Mouse (Mus musculus): ENCODE measurements around the gene Exoc3l. TPM values are rescaled to one million over a fixed set of nuclear protein-coding genes. Genes with fewer than 3 reads are reported as not detected.
A peak's percentile ranks its signal among the peaks of the same experiment; 100 is the strongest.

Gene Exoc3l
- polyA plus RNA-seq, 1 experiment from 2014 or later: 32.9 TPM

DNA sequence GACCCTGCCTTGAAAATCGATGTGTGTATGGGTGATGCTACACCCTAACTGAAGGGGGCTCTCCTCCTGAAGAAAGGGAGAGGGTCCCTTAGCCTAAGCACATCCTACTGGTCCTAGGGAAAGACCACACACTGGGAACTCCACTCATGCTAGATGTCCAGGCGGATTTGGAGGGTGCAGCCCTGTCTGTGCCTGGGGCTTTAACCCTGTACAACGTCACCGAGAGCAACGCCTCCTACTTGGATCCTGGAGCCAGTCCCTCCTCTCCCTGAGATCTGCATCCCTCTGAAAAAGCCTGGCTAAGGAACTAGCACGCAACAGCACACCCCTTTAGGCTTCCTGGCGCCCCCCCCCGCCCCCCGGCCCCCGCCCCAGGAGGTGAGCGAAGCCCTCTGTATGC lies 20.5 kb downstream of the Exoc3l start:
- 11% methylated on average over 11 of the region's 11 CpGs for WGBS

DNA sequence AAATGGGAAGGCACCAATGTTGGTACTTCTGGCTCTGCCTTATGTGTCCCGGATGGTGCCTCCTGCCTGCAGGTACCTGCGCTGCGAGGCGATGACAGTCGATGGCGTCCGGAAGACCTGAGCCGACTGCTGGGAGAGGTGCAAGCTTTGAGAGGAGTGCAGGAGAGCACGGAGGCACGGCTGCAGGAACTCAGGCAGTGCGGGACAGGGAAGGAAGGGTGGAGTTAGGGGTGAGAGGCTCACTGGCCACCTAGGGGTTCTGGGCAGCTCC lies 25.1 kb downstream of the Exoc3l start:
- Histone ChIP-seq H3K4me3 (0 out of 2 replicates have a peak overlapping the region, but pooled peaks have one; percentile 2), H3K27me3 (peaks cover 92% of the 10 kb centered on the region), H3K4me2 (peak overlapping the region; percentile 91), H3K27ac (no peak overlapping the region), H3K9me3 (no peaks in the 10 kb centered on the region), H3K36me3 (no peaks in the 10 kb centered on the region), H3K9ac (no peak overlapping the region), H3K4me1 (peaks cover 43% of the 10 kb centered on the region)
- no peak for ATAC-seq (ENCODE audit: borderline replicate concordance, extremely low read depth, low FRiP score, low TSS enrichment)
- WGBS: 7% methylated on average over 11 of the region's 11 CpGs

More for the DNA sequence above, 20.5 kb downstream of the Exoc3l start:
- no peak for ATAC-seq (ENCODE audit: borderline replicate concordance, extremely low read depth, low FRiP score, low TSS enrichment)
- no peak overlapping the region for H3K4me3 ChIP-seq
- no peak overlapping the region for H3K27ac ChIP-seq
- H3K9ac ChIP-seq: no peak overlapping the region
- H3K4me1 ChIP-seq: peaks cover 33% of the 10 kb centered on the region
- peaks cover 96% of the 10 kb centered on the region for H3K27me3 ChIP-seq
- H3K36me3 ChIP-seq: no peaks in the 10 kb centered on the region
- H3K9me3 ChIP-seq: no peaks in the 10 kb centered on the region
- H3K4me2 ChIP-seq: peak overlapping the region; percentile 82; the same call in 1 of the 2 replicates

DNA sequence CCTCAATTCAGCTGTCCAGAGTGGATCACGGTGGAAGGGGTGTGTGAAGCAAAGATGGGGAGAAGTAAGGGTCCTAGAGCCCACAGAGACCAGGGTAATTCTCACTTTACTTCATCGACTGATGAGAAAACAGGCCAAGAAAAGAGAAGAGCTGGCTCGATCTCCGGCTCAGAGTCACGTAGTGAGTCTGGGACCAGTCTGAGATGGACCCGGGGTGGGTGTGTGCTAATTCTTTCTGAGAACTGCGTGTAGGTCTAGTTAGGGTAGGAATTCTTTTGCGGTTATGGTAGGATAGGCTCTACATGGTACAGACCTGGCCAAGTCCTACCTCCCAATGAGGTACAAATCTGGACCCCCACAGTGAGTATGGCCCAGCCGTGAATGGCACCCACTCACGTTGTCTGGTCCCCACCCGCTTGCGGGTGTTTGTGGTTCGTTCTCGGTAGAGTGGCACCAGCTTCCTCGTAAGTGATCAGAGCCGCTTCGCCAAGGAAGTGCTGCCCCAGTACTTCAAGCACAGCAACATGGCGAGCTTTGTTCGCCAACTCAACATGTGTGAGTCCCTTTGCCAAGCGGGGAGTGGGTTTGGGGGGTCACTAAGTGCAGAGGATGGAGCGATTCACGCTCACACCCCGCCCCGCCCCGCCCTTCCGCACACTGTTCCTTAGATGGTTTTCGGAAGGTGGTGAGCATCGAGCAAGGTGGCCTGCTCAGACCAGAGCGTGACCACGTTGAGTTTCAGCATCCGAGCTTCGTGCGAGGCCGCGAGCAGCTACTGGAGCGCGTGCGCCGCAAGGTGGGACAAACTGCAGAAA lies 25.6 kb downstream of the Exoc3l start:
- Histone ChIP-seq H3K4me1 (peaks cover 39% of the 10 kb centered on the region), H3K36me3 (no peaks in the 10 kb centered on the region), H3K9ac (peak overlapping the region; percentile 28), H3K4me3 (peak overlapping the region; percentile 45), H3K27ac (no peak overlapping the region), H3K9me3 (no peaks in the 10 kb centered on the region), H3K4me2 (peak overlapping the region; percentile 91), H3K27me3 (peaks cover 86% of the 10 kb centered on the region)
- ATAC-seq (ENCODE audit: borderline replicate concordance, extremely low read depth, low FRiP score, low TSS enrichment): no peak
- 6% methylated on average over 39 of the region's 39 CpGs for WGBS

DNA sequence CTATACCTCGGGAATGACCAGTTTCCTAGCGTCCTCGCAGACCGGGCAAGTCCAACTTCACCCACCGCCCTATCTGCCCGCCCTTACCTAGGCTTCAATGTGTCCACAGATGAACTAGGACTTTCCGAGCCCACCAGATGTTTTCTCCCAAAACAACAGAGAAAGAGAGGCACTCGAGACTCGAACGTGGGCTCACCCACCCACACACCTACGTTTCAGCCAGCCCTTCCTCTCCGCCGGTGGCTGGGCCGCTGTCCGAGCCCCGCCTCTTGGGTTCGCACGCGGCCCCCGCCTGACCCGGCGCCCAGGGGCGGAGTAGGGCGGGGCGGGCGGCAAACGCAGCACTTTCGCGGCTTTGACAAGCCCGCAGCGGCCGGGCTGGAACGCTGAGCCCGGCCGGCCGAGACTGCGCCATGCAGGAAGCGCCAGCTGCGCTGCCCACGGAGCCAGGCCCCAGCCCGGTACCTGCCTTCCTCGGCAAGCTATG lies 26.4 kb downstream of the Exoc3l start, which contains the start of gene Hsf4:
Gene Hsf4, plus strand, starts transcription at position 341 of the 487 bp plus-strand sequence.
- WGBS: under 1% methylated on average over 42 of the region's 42 CpGs
- H3K4me2 ChIP-seq: peak within 1 kb of the TSS; percentile 91
- no peaks in the 10 kb centered on the region for H3K9me3 ChIP-seq
- peaks cover 44% of the 10 kb centered on the region for H3K4me1 ChIP-seq
- ATAC-seq (ENCODE audit: borderline replicate concordance, extremely low read depth, low FRiP score, low TSS enrichment): peak; percentile 33; the same call in 1 of the 2 replicates
- peaks cover 78% of the 10 kb centered on the region for H3K27me3 ChIP-seq
- H3K9ac ChIP-seq: peak within 1 kb of the TSS; percentile 28
- H3K4me3 ChIP-seq: peak within 1 kb of the TSS; percentile 45
- H3K36me3 ChIP-seq: no peaks in the 10 kb centered on the region
- H3K27ac ChIP-seq: no peak within 1 kb of the TSS

DNA sequence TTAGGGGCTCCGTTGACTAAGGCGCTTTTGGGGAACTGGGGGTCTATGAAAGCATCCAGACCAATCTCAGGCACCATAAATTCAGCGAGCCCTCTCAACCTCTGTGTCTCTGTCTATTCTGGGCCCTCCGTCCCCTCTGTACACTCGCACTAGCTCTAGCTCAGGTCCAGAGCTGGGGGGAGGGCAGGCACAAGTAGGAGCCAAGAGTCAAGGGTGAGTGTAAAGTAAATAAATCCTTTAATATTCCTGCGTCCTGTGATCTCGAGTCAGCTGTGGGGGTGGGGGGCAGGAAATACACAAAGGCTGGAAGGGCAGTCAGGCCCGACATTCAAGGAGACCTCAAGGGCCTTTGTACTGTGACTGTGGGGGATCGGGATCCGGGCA lies 26.8 kb downstream of the Exoc3l start:
- Histone ChIP-seq H3K4me1 (peaks cover 45% of the 10 kb centered on the region), H3K9ac (peak overlapping the region; percentile 28; the same call in 1 of the 2 replicates), H3K27ac (no peak overlapping the region), H3K36me3 (no peaks in the 10 kb centered on the region), H3K4me2 (peak overlapping the region; percentile 91), H3K27me3 (peaks cover 74% of the 10 kb centered on the region), H3K9me3 (no peaks in the 10 kb centered on the region), H3K4me3 (peak overlapping the region; percentile 45)
- 3% methylated on average over 10 of the region's 10 CpGs for WGBS
- ATAC-seq (ENCODE audit: borderline replicate concordance, extremely low read depth, low FRiP score, low TSS enrichment): peak; percentile 16; the same call in 1 of the 2 replicates

DNA sequence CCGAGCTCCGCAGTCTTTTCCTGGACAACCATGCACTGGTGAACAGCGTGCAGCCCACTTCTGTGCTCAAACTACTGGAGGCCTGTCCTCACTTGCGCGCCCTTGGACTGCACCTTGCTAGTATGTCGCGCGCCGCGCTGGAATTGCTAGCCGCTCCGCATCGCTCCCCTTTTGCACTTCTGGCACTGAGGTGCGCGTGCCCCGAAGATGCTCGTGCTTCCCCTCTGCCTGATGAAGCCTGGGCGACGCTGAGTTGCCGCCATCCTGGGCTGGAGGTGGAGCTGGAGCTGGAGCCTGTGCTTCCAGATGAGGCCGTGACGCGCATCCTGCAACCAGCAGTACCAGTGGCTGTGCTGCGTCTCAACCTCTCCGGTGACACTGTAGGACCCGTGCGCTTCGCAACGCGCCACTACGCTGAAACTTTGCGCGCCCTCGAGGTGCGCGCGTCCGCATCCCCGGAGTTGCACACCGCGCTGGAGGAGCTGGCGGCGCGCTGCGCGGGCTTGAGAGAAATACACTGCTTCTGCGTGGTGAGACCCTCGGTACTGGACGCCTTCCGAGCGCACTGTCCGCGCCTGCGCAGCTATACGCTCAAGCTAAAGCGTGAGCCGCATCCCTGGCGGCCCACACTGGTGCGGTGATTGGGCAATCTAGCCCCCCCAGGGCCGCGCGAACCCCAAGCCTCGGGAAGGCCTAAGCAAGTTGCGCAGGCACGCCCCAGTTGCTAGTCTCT lies 27.4 kb downstream of the Exoc3l start:
- H3K36me3 ChIP-seq: no peaks in the 10 kb centered on the region
- H3K27ac ChIP-seq: no peak overlapping the region
- H3K4me2 ChIP-seq: peak overlapping the region; percentile 91
- no peaks in the 10 kb centered on the region for H3K9me3 ChIP-seq
- 1% methylated on average over 65 of the region's 65 CpGs for WGBS
- H3K27me3 ChIP-seq: peaks cover 70% of the 10 kb centered on the region
- peaks cover 49% of the 10 kb centered on the region for H3K4me1 ChIP-seq
- peak overlapping the region; percentile 28 for H3K9ac ChIP-seq
- ATAC-seq (ENCODE audit: borderline replicate concordance, extremely low read depth, low FRiP score, low TSS enrichment): peak; percentile 32; the same call in 1 of the 2 replicates
- H3K4me3 ChIP-seq: peak overlapping the region; percentile 45

DNA sequence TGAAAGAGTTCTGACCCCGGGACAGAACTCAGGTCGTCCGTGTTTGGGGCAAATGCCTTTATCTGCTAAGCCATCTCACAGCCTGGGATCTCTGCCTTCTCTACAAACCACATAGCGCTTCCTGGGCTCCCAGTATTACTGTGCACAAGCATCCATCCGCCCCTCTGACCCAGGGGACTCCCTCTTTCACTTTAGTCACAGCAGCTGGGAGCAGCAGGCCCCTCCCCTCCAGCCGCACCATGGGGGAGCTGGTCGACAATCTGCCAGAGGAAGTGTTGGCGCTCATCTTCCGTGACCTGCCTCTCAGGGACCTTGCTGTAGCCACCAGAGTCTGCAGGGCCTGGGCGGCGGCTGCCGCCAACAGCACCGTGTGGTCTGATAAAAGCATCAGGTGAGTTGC lies 29.1 kb downstream of the Exoc3l start:
- Histone ChIP-seq H3K36me3 (no peaks in the 10 kb centered on the region), H3K9ac (no peak overlapping the region), H3K27me3 (peaks cover 62% of the 10 kb centered on the region), H3K4me2 (no peak overlapping the region), H3K27ac (no peak overlapping the region), H3K9me3 (no peaks in the 10 kb centered on the region), H3K4me1 (peaks cover 54% of the 10 kb centered on the region), H3K4me3 (no peak overlapping the region)
- no peak for ATAC-seq (ENCODE audit: borderline replicate concordance, extremely low read depth, low FRiP score, low TSS enrichment)
- WGBS: 33% methylated on average over 13 of the region's 13 CpGs

DNA sequence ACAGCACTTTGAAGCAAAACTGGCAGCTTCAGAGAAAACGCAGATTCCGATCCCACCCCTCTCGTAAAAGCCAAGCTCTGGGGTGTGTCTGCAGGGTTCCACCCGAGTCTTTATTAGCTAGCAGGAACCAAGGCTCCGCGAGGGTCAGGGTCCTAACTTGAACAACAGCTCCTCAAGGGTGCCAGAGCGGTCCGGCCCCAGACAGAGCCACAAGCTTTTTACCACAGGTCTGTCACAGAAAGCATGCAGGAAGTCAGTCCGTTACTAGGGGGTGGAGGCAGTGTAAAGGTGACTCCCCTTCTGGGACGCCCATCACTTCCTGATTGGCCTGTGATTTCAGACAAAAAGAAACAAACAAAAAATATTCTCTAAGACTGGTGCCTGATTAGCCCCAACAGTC lies 30.8 kb downstream of the Exoc3l start:
- Histone ChIP-seq H3K4me3 (peak overlapping the region; percentile 73), H3K36me3 (no peaks in the 10 kb centered on the region), H3K9me3 (no peaks in the 10 kb centered on the region), H3K9ac (peak overlapping the region; percentile 51; the same call in 1 of the 2 replicates), H3K27me3 (peaks cover 57% of the 10 kb centered on the region), H3K27ac (no peak overlapping the region), H3K4me1 (peaks cover 50% of the 10 kb centered on the region), H3K4me2 (peak overlapping the region; percentile 93)
- WGBS: 8% methylated on average over 10 of the region's 10 CpGs
- ATAC-seq (ENCODE audit: borderline replicate concordance, extremely low read depth, low FRiP score, low TSS enrichment): no peak

DNA sequence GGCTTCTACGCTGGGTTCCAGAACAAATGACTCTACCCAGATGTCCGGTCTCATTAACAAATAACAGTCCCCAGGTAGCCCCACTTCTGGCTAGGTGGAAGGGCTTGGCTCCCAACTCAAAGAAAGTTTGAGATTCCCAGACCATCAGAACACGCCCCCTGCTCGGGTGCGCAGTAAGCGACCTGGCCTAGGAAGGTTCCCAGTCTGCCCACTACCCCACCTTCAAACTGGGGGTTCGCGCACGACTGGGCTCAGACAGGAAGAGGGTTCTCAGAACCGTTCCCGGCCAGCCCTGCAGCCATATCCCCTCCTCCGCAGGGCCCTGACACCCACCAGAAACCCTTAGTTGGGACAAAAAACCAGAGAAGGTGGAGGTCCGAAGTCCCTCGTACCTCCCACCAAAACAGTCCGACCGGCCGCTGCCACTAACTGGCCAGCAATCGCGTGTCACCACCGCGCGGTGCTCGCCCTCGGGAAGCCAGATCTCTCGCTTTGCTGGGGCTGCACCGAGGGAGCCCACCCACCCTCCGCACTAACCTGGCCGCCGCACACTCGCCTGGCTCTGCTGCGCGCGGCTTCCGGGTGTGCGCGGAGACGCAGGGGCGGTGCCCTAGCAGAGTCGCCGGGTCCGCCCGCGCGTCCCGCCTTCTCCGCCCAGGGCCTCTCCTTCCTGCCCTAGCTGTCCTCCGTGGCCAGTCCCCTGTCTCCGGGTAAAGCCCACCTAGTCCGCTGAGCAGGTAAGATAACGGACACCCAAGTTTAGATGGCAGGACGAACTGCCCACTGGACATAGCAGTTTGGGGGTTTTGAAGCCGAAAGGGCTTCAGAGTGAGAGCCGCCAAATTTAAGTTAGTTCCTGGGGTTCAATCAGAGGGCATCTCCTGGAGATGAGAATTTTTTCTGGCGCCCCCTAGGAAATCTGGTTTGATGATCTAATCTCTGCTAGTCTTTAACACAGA lies 31.6 kb downstream of the Exoc3l start, which contains the start of the genes Tradd and Fbxl8:
Gene Tradd, minus strand, starts transcription at position 586 of the 959 bp plus-strand sequence.
Gene Fbxl8, plus strand, starts transcription at position 625 of the 959 bp plus-strand sequence.
- H3K36me3 ChIP-seq: no peaks in the 10 kb centered on the region
- peak; percentile 70 for ATAC-seq (ENCODE audit: borderline replicate concordance, extremely low read depth, low FRiP score, low TSS enrichment)
- peak within 1 kb of the TSS; percentile 93 for H3K4me2 ChIP-seq
- H3K27me3 ChIP-seq: peaks cover 57% of the 10 kb centered on the region
- H3K4me1 ChIP-seq: peaks cover 50% of the 10 kb centered on the region
- peak within 1 kb of the TSS; percentile 73 for H3K4me3 ChIP-seq
- no peak within 1 kb of the TSS for H3K27ac ChIP-seq
- under 1% methylated on average over 54 of the region's 54 CpGs for WGBS
- no peaks in the 10 kb centered on the region for H3K9me3 ChIP-seq
- H3K9ac ChIP-seq: peak within 1 kb of the TSS; percentile 51

DNA sequence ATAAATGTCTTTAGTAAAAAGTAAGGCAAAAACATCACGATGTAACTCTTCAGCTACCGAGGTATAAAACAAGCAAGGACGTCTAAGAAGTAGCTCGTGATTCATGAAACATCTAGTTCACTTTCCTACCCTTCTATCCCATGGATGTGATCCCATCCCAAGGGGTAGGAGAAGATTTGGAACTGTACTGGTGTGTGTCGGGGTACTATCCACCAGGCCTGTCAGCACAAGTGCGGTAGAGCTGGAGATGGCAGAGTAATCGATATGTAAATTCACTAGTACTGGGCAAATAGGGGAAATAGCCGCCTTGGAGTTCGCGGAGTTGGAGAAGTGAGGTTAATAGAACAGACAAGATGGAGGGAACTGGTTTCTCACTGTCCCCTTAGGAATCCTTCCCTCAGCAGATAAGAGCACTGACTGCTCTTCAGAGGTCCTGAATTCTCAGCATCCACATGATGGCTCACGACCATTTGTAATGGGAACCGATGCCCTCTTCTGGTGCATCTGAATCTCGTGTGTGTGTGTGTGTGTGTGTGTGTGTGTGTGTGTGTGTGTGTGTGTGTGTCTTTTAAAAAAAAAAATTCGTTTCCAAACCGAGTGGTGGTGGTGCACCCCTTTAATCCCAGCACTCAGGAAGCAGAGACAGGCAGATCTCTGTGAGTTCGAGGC lies 32.5 kb downstream of the Exoc3l start:
- Histone ChIP-seq H3K27ac (no peak overlapping the region), H3K4me3 (peak overlapping the region; percentile 73), H3K27me3 (peaks cover 57% of the 10 kb centered on the region), H3K4me1 (peaks cover 48% of the 10 kb centered on the region), H3K9me3 (no peaks in the 10 kb centered on the region), H3K36me3 (no peaks in the 10 kb centered on the region), H3K9ac (no peak overlapping the region), H3K4me2 (peak overlapping the region; percentile 93)
- 41% methylated on average over 16 of the region's 16 CpGs for WGBS
- no peak for ATAC-seq (ENCODE audit: borderline replicate concordance, extremely low read depth, low FRiP score, low TSS enrichment)

Data from lung, embryonic 15.5 days (tissue).